Mouse (Mus musculus): Measurements from ENCODE around the gene Tmem263. TPM values are rescaled to one million over a fixed set of nuclear protein-coding genes. Genes with fewer than 3 reads are reported as not detected.

The Tmem263 gene
- total and polyA plus RNA-seq, 3 experiments = 12.0 to 27.9 (median 19.8) TPM

DNA sequence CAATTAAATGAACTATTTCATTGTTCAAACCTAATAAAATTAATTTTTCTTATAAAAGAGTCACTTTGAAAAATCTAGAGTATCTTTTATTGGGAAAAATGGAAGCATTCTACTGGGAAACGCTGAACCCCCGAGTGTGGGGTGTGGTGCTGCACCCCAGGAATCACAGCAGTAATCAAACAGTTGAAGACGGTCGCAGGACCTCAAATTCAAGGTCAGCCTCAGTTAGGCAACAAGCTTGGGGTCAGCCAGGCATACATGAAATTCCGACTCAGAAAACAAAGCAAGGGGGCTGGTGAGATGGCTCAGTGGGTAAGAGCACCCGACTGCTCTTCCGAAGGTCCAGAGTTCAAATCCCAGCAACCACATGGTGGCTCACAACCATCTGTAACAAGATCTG lies 55.0 kb downstream of the Tmem263 start:
- Histone ChIP-seq H3K4me3 (replicated peaks in 1 of 3; ENCODE audit: low read depth in 2 of 3, low read length in 2 of 3, poor library complexity in 1 of 3) (no peak overlapping the region), H3K27ac (ENCODE audit: insufficient read depth, low read depth) (no peak overlapping the region), H3K79me2 (replicated peaks; ENCODE audit: control insufficient read depth, extremely low read depth, insufficient read depth, poor library complexity, severe bottlenecking) (no peaks in the 10 kb centered on the region), H3K9ac (ENCODE audit: insufficient read depth, low read depth) (no peak overlapping the region), H3K27me3 (replicated peaks) (no peaks in the 10 kb centered on the region), H3K4me1 (ENCODE audit: control insufficient read depth in 1 of 2, insufficient read depth in 2 of 2) (no peaks in the 10 kb centered on the region), H3K9me3 (replicated peaks; ENCODE audit: low read length) (no peaks in the 10 kb centered on the region), H3K36me3 (replicated peaks in 1 of 2; ENCODE audit: control insufficient read depth in 1 of 2, insufficient read depth in 1 of 2, low read length in 1 of 2) (peaks cover 0 to 14% of the 10 kb centered on the region in 2 experiments), H3K4me2 (ENCODE audit: insufficient read depth, low read depth, poor library complexity, severe bottlenecking) (no peak overlapping the region)
- no peak for TF ChIP-seq POLR2AphosphoS2 (IDR thresholded peaks at IDR 0.05; ENCODE audit: low read depth, low read length)
- no peak for TF ChIP-seq RAD21 (IDR thresholded peaks at IDR 0.05; ENCODE audit: low read depth, low read length)
- no peak for TF ChIP-seq JUND (conservative IDR thresholded peaks at IDR 0.05; ENCODE audit: low read depth, low read length)
- no peak for TF ChIP-seq MYC (IDR thresholded peaks at IDR 0.05; ENCODE audit: low read depth, low read length)
- no peak for TF ChIP-seq CTCF (conservative IDR thresholded peaks at IDR 0.05 in 1 of 2, IDR thresholded peaks at IDR 0.05 in 1 of 2; ENCODE audit: low read depth in 2 of 2, low read length in 2 of 2)
- no peak for TF ChIP-seq IRF4 (IDR thresholded peaks at IDR 0.05; ENCODE audit: low read depth, low read length)
- no peak for TF ChIP-seq NELFE (IDR thresholded peaks at IDR 0.05; ENCODE audit: low read depth, low read length)
- no peak for TF ChIP-seq RCOR1 (conservative IDR thresholded peaks at IDR 0.05; ENCODE audit: low read depth, low read length)
- TF ChIP-seq USF1 (IDR thresholded peaks at IDR 0.05; ENCODE audit: low read depth, low read length) = no peak
- TF ChIP-seq MEF2A (IDR thresholded peaks at IDR 0.05; ENCODE audit: borderline replicate concordance, low read depth, low read length) = no peak
- TF ChIP-seq ZKSCAN1 (IDR thresholded peaks at IDR 0.05; ENCODE audit: borderline replicate concordance, low read depth, low read length) = no peak
- TF ChIP-seq ZNF384 (IDR thresholded peaks at IDR 0.05; ENCODE audit: low read depth, low read length) = no peak
- TF ChIP-seq SIN3A (IDR thresholded peaks at IDR 0.05; ENCODE audit: low read length) = no peak
- no peak for TF ChIP-seq ETS1 (conservative IDR thresholded peaks at IDR 0.05; ENCODE audit: low read depth, low read length)
- no peak for TF ChIP-seq SMC3 (IDR thresholded peaks at IDR 0.05; ENCODE audit: low read depth, low read length)
- TF ChIP-seq ZC3H11A (IDR thresholded peaks at IDR 0.05; ENCODE audit: low read depth, low read length) = no peak
- no peak for TF ChIP-seq JUN (IDR thresholded peaks at IDR 0.05; ENCODE audit: insufficient read depth, low read depth, low read length)
- TF ChIP-seq MXI1 (IDR thresholded peaks at IDR 0.05; ENCODE audit: low read depth, low read length) = no peak
- in situ Hi-C loops (cut with MboI; ENCODE audit: low pct_ligation_motif_present, low pct_unique_long_range_greater_than_20kb, low sequenced_read_pairs) = no loop called here
- DNase-seq (ENCODE audit: extremely low read depth) = no peak
- dilution Hi-C loops (cut with MboI; ENCODE audit: extremely low pct_ligation_motif_present, extremely low pct_unique_long_range_greater_than_20kb, low sequenced_read_pairs) = no loop called here

DNA sequence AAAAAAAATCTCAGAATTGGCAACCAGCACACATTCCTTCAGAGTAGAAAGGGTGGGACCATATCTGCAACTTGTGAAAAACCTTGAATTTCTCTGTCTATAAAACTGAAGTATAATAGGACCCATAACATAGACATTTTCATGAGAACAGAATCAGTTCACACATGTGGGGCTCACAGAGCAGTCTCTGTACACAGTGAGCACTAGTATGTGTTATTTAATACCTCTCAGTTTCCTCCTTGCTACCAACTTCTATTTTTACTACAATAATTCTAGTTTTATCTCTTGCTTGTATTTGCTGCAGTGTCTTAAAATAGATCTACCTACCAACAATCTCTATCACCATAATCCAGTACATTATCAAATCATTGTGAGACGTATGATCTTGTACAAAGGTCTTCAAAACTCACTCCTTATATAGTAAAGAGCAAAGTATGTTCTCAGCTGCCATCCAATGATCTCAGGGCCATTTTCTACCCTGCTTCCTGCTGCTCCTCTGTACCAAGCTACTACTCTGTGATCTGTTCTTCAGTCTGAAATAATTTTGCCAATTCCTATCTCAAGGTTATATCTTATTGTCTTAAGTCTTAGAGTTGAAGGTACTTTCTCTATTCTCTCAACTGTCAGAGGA lies 57.7 kb downstream of the Tmem263 start:
- Histone ChIP-seq H3K27me3 (replicated peaks) (no peaks in the 10 kb centered on the region), H3K9me3 (replicated peaks; ENCODE audit: low read length) (no peaks in the 10 kb centered on the region), H3K9ac (ENCODE audit: insufficient read depth, low read depth) (no peak overlapping the region), H3K4me1 (ENCODE audit: control insufficient read depth in 1 of 2, insufficient read depth in 2 of 2) (no peaks in the 10 kb centered on the region), H3K79me2 (replicated peaks; ENCODE audit: control insufficient read depth, extremely low read depth, insufficient read depth, poor library complexity, severe bottlenecking) (0 out of 2 replicates have a peak, but pooled peaks cover 2% of the 10 kb centered on the region), H3K4me2 (ENCODE audit: insufficient read depth, low read depth, poor library complexity, severe bottlenecking) (no peak overlapping the region), H3K36me3 (replicated peaks in 1 of 2; ENCODE audit: control insufficient read depth in 1 of 2, insufficient read depth in 1 of 2, low read length in 1 of 2) (peaks cover 0 to 7% of the 10 kb centered on the region in 2 experiments), H3K4me3 (replicated peaks in 1 of 3; ENCODE audit: low read depth in 2 of 3, low read length in 2 of 3, poor library complexity in 1 of 3) (no peak overlapping the region), H3K27ac (ENCODE audit: insufficient read depth, low read depth) (no peak overlapping the region)
- DNase-seq (ENCODE audit: extremely low read depth) = no peak
- in situ Hi-C loops (cut with MboI; ENCODE audit: low pct_ligation_motif_present, low pct_unique_long_range_greater_than_20kb, low sequenced_read_pairs) (no loop called here), dilution Hi-C loops (cut with MboI; ENCODE audit: extremely low pct_ligation_motif_present, extremely low pct_unique_long_range_greater_than_20kb, low sequenced_read_pairs) (no loop called here)
- TF ChIP-seq MAX (IDR thresholded peaks at IDR 0.05; ENCODE audit: low read length) (no peak), MEF2A (IDR thresholded peaks at IDR 0.05; ENCODE audit: borderline replicate concordance, low read depth, low read length) (no peak)
